Mouse (Mus musculus): ENCODE data around the gene Itga9. TPM values are rescaled to one million over a fixed set of nuclear protein-coding genes. Genes with fewer than 3 reads are reported as not detected.

Gene Itga9
- polyA plus RNA-seq, 1 experiment from 2014 or later: 6.3 TPM

DNA sequence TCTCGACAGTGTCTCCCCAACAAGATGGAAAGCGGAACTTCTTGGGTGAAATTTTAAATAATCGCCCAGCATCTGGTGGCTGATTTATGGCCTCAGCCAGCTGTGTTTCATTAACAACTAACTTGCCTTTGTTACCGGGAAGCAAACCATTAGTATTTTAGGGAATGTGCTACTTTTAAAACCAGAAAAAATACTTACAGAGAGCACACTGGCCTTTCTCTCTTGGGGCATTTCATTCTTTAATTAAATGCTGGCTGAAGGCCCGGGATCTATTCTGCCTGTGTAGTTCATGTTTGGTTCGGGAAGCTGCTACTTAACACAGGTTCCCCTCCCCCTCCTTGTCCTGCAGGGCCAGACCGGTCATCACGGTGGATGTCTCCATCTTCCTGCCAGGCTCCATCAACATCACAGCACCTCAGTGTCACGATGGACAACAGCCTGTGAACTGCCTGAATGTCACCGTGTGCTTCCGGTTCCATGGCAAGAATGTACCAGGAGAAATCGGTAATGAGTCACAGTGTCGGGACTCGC lies 82.5 kb downstream of the Itga9 start:
- H3K9ac ChIP-seq (ENCODE audit: low read length): no peak overlapping the region
- H3K27ac ChIP-seq (ENCODE audit: low read depth, low read length): no peak overlapping the region
- H3K27me3 ChIP-seq (ENCODE audit: control insufficient read depth, insufficient read depth, low read length): no peaks in the 10 kb centered on the region
- ATAC-seq (replicated peaks; ENCODE audit: low FRiP score) (no peak), DNase-seq (ENCODE audit: low spot score) (no peak)
- H3K4me3 ChIP-seq (ENCODE audit: low read depth, low read length): no peak overlapping the region
- H3K9me3 ChIP-seq (ENCODE audit: control insufficient read depth, low read length): no peaks in the 10 kb centered on the region
- H3K4me1 ChIP-seq (replicated peaks; ENCODE audit: control insufficient read depth, insufficient read depth, low read length): no peaks in the 10 kb centered on the region
- no peaks in the 10 kb centered on the region for H3K36me3 ChIP-seq (ENCODE audit: control insufficient read depth, insufficient read depth, low read length)
- H3K4me2 ChIP-seq (ENCODE audit: low read depth, low read length, severe bottlenecking): no peak overlapping the region
- 77% methylated on average over 14 of the region's 14 CpGs for WGBS

DNA sequence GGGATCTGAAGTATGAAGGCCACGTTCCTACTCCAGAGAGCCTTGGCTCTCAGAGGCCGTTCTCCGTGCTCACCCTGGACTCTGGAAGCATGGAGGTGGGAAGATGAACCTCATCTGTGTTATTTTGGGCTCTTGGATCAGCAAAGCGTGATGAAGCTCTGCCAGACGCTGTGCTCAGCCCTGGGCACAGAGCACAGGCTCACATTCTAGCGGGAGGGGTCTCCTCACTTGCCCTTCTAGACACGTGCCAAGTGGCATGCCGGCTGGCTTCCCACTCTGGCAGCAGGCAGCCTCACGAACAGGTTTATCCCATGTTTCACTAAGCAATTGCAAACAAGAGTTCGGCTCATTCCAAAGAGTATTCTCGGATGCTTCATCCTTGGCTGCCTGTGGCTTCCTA lies 86.8 kb downstream of the Itga9 start:
- no peak overlapping the region for H3K4me3 ChIP-seq (ENCODE audit: low read depth, low read length)
- ATAC-seq (replicated peaks; ENCODE audit: low FRiP score) (no peak), DNase-seq (ENCODE audit: low spot score) (no peak)
- H3K4me2 ChIP-seq (ENCODE audit: low read depth, low read length, severe bottlenecking): no peak overlapping the region
- no peaks in the 10 kb centered on the region for H3K27me3 ChIP-seq (ENCODE audit: control insufficient read depth, insufficient read depth, low read length)
- no peaks in the 10 kb centered on the region for H3K4me1 ChIP-seq (replicated peaks; ENCODE audit: control insufficient read depth, insufficient read depth, low read length)
- 90% methylated on average over 11 of the region's 11 CpGs for WGBS
- H3K9me3 ChIP-seq (ENCODE audit: control insufficient read depth, low read length): no peaks in the 10 kb centered on the region
- H3K36me3 ChIP-seq (ENCODE audit: control insufficient read depth, insufficient read depth, low read length): no peaks in the 10 kb centered on the region
- H3K27ac ChIP-seq (ENCODE audit: low read depth, low read length): no peak overlapping the region
- no peak overlapping the region for H3K9ac ChIP-seq (ENCODE audit: low read length)

DNA sequence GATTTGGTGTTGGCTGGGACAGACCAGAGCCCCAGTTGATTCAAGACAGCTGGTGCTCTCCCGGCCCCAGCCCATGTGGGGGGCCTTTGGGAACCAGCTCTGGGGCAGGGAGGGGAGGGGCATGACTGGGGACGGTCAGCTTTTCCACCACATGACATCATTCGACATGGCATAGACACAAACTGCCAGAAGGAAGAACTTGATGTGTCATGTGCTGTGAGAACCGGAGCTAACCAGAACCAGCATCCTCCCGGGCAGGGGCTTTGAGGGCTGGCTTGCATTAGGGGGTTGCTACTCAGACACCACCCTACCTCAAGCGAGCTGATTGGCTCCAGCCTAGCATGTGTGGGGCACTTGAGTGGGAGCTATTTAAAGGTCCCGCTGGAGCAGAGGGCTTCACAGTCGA lies 87.9 kb downstream of the Itga9 start:
- H3K27ac ChIP-seq (ENCODE audit: low read depth, low read length): no peak overlapping the region
- no peaks in the 10 kb centered on the region for H3K9me3 ChIP-seq (ENCODE audit: control insufficient read depth, low read length)
- H3K9ac ChIP-seq (ENCODE audit: low read length): no peak overlapping the region
- ATAC-seq (replicated peaks; ENCODE audit: low FRiP score) (no peak), DNase-seq (ENCODE audit: low spot score) (peak; percentile 59)
- 75% methylated on average over 8 of the region's 8 CpGs for WGBS
- no peaks in the 10 kb centered on the region for H3K36me3 ChIP-seq (ENCODE audit: control insufficient read depth, insufficient read depth, low read length)
- H3K27me3 ChIP-seq (ENCODE audit: control insufficient read depth, insufficient read depth, low read length): no peaks in the 10 kb centered on the region
- no peak overlapping the region for H3K4me3 ChIP-seq (ENCODE audit: low read depth, low read length)
- H3K4me2 ChIP-seq (ENCODE audit: low read depth, low read length, severe bottlenecking): no peak overlapping the region
- H3K4me1 ChIP-seq (replicated peaks; ENCODE audit: control insufficient read depth, insufficient read depth, low read length): no peaks in the 10 kb centered on the region

DNA sequence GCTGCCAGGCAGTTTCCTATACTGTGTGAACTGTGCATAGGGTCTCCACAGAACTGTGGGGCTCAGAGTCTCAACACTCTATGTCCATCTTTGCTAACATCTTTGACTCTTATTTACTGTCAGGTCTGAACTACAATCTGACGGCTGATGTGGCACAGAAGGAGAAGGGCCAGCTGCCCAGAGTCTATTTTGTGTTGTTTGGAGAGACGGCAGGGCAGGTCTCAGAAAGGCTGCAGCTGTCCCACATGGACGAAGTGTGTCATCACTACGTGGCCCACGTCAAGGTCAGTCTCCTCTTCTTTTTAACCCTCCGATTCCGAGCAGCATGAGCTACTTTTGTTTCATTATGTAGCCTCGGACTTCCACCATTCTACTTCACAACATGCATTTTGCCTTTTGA lies 91.7 kb downstream of the Itga9 start:
- H3K36me3 ChIP-seq (ENCODE audit: control insufficient read depth, insufficient read depth, low read length): no peaks in the 10 kb centered on the region
- no peak for ATAC-seq (replicated peaks; ENCODE audit: low FRiP score)
- no peak overlapping the region for H3K4me2 ChIP-seq (ENCODE audit: low read depth, low read length, severe bottlenecking)
- no peak overlapping the region for H3K9ac ChIP-seq (ENCODE audit: low read length)
- H3K4me1 ChIP-seq (replicated peaks; ENCODE audit: control insufficient read depth, insufficient read depth, low read length): no peaks in the 10 kb centered on the region
- no peak for DNase-seq (ENCODE audit: low spot score)
- WGBS: 86% methylated on average over 8 of the region's 8 CpGs
- no peaks in the 10 kb centered on the region for H3K9me3 ChIP-seq (ENCODE audit: control insufficient read depth, low read length)
- no peak overlapping the region for H3K27ac ChIP-seq (ENCODE audit: low read depth, low read length)
- H3K4me3 ChIP-seq (ENCODE audit: low read depth, low read length): no peak overlapping the region
- H3K27me3 ChIP-seq (ENCODE audit: control insufficient read depth, insufficient read depth, low read length): no peaks in the 10 kb centered on the region

DNA sequence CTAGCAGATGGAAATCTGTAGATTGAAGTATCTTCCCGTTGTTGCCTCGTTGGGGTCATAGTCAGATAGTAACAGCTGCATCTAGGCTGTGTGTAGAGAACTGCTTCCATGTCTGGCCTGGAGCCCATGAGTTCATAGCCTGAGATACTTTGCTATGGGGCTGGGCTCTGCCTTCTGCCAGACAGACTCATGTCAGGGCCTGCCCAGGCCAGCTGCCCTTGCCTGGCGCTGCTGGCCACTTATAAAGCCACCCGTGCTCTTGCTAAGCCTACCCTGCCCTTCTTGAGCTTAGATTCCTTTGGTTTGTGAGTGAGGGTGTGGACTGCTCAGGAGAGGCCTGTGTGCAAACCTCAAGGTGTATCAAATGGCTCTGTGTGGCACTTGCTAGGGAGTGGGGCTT lies 93.2 kb downstream of the Itga9 start:
- Histone ChIP-seq H3K9ac (ENCODE audit: low read length) (no peak overlapping the region), H3K4me2 (ENCODE audit: low read depth, low read length, severe bottlenecking) (no peak overlapping the region), H3K9me3 (ENCODE audit: control insufficient read depth, low read length) (no peaks in the 10 kb centered on the region), H3K27ac (ENCODE audit: low read depth, low read length) (no peak overlapping the region), H3K36me3 (ENCODE audit: control insufficient read depth, insufficient read depth, low read length) (no peaks in the 10 kb centered on the region), H3K4me3 (ENCODE audit: low read depth, low read length) (no peak overlapping the region), H3K27me3 (ENCODE audit: control insufficient read depth, insufficient read depth, low read length) (no peaks in the 10 kb centered on the region), H3K4me1 (replicated peaks; ENCODE audit: control insufficient read depth, insufficient read depth, low read length) (no peaks in the 10 kb centered on the region)
- ATAC-seq (replicated peaks; ENCODE audit: low FRiP score) (no peak), DNase-seq (ENCODE audit: low spot score) (no peak)
- 92% methylated on average over 4 of the region's 4 CpGs for WGBS

DNA sequence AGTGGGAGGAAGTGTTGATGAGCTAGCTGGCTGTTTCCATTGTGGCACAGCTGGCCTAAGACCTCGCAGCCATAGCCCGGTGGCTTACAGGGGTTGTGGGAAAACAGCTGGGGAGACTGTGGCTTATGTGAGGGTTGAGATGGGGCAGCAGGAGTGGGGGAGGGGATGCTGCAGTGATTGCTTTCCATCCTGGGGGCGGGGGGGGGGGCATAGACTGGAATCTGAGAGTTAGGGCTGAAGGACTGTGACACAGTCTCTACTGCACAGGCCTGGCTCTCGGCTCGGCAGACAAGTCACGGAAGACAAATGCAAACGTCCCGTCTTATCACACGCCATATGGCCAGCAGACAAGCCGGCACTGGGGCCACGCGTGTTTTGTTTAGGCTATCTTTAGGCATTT lies 94.4 kb downstream of the Itga9 start:
- Histone ChIP-seq H3K4me2 (ENCODE audit: low read depth, low read length, severe bottlenecking) (no peak overlapping the region), H3K9ac (ENCODE audit: low read length) (no peak overlapping the region), H3K9me3 (ENCODE audit: control insufficient read depth, low read length) (no peaks in the 10 kb centered on the region), H3K4me3 (ENCODE audit: low read depth, low read length) (no peak overlapping the region), H3K36me3 (ENCODE audit: control insufficient read depth, insufficient read depth, low read length) (no peaks in the 10 kb centered on the region), H3K4me1 (replicated peaks; ENCODE audit: control insufficient read depth, insufficient read depth, low read length) (no peaks in the 10 kb centered on the region), H3K27ac (ENCODE audit: low read depth, low read length) (no peak overlapping the region), H3K27me3 (ENCODE audit: control insufficient read depth, insufficient read depth, low read length) (no peaks in the 10 kb centered on the region)
- ATAC-seq (replicated peaks; ENCODE audit: low FRiP score) (no peak), DNase-seq (ENCODE audit: low spot score) (no peak)
- 72% methylated on average over 12 of the region's 12 CpGs for WGBS

DNA sequence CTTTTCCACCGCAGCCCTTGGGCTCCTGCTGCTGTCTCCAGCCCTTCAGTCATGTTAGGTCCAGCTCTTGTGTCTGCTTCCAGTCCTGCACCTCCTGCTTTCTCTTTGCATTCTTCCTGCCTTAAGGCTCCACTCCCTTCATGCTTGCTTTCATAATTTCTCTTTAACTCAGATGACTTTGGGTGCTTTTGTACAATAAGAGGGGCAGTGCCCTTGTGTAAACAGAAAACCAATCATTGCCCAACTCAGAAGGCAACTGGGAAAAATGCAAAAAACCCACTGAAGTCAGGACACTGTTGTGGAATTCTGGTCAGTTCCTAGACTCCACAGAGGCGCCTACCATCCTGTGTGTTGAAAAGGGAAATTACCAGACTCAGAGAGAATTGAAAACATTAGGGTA lies 95.3 kb downstream of the Itga9 start:
- WGBS: 94% methylated on average over 2 of the region's 2 CpGs
- Histone ChIP-seq H3K27me3 (ENCODE audit: control insufficient read depth, insufficient read depth, low read length) (no peaks in the 10 kb centered on the region), H3K9ac (ENCODE audit: low read length) (no peak overlapping the region), H3K4me2 (ENCODE audit: low read depth, low read length, severe bottlenecking) (no peak overlapping the region), H3K4me1 (replicated peaks; ENCODE audit: control insufficient read depth, insufficient read depth, low read length) (no peaks in the 10 kb centered on the region), H3K4me3 (ENCODE audit: low read depth, low read length) (no peak overlapping the region), H3K9me3 (ENCODE audit: control insufficient read depth, low read length) (no peaks in the 10 kb centered on the region), H3K27ac (ENCODE audit: low read depth, low read length) (no peak overlapping the region), H3K36me3 (ENCODE audit: control insufficient read depth, insufficient read depth, low read length) (no peaks in the 10 kb centered on the region)
- DNase-seq (ENCODE audit: low spot score): no peak
- no peak for ATAC-seq (replicated peaks; ENCODE audit: low FRiP score)

DNA sequence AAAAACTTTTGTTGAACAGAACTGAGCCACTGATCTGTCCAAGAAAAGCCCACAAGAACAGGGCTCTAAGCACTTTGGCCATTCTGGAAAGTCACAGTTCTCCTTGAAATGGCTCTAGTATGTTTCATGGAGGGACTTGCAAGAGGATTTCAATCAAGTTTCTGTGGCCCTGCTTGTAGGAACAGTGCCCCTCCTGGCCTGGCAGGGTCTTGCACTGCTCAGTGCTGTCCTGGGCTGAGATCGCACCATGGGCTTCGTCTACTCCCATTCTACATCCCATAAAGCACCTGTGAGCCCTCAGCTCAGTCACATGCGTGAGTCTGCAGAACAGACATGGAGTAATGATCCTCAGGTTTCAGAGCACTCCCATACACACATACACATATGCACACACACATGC lies 96.7 kb downstream of the Itga9 start:
- 88% methylated on average over 3 of the region's 3 CpGs for WGBS
- Histone ChIP-seq H3K4me1 (replicated peaks; ENCODE audit: control insufficient read depth, insufficient read depth, low read length) (no peaks in the 10 kb centered on the region), H3K9me3 (ENCODE audit: control insufficient read depth, low read length) (no peaks in the 10 kb centered on the region), H3K27me3 (ENCODE audit: control insufficient read depth, insufficient read depth, low read length) (no peaks in the 10 kb centered on the region), H3K4me2 (ENCODE audit: low read depth, low read length, severe bottlenecking) (no peak overlapping the region), H3K27ac (ENCODE audit: low read depth, low read length) (no peak overlapping the region), H3K36me3 (ENCODE audit: control insufficient read depth, insufficient read depth, low read length) (no peaks in the 10 kb centered on the region), H3K9ac (ENCODE audit: low read length) (no peak overlapping the region), H3K4me3 (ENCODE audit: low read depth, low read length) (no peak overlapping the region)
- DNase-seq (ENCODE audit: low spot score) (no peak), ATAC-seq (replicated peaks; ENCODE audit: low FRiP score) (no peak)

DNA sequence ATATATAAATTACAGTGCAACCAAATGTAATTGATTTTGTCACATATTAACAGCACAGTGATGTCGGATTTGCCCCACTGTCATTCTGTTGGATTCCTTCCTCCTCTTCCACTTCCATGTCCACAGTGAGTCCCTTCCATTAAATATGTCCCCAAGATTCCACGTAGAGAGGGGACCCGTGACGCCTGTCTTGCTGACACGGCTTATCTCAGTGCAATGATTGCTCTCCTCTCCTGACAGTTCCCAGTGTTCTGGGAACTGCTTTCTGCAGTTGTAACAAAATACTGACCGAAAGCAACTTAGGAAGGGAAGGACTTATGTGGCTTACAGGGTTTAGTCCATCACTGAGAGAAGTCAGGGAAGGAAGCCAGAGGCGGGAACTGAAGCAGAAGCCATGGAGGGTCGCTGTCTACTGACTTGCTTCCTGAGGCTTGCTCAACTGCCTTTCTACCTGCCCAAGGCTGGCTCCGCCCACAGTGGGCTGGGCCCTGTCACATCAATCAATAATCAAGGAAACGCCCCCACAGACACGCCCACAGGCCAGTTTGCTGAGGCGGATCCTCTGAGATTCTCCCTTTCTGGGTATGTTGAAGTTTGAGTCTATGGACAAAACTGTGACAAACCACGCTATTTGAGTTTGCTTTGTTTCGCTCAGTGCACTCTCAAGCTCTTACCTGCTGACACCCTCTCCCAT lies 99.0 kb downstream of the Itga9 start:
- Histone ChIP-seq H3K4me2 (ENCODE audit: low read depth, low read length, severe bottlenecking) (no peak overlapping the region), H3K4me3 (ENCODE audit: low read depth, low read length) (no peak overlapping the region), H3K4me1 (replicated peaks; ENCODE audit: control insufficient read depth, insufficient read depth, low read length) (no peaks in the 10 kb centered on the region), H3K27ac (ENCODE audit: low read depth, low read length) (no peak overlapping the region), H3K36me3 (ENCODE audit: control insufficient read depth, insufficient read depth, low read length) (no peaks in the 10 kb centered on the region), H3K27me3 (ENCODE audit: control insufficient read depth, insufficient read depth, low read length) (no peaks in the 10 kb centered on the region), H3K9me3 (ENCODE audit: control insufficient read depth, low read length) (no peaks in the 10 kb centered on the region), H3K9ac (ENCODE audit: low read length) (no peak overlapping the region)
- 58% methylated on average over 14 of the region's 14 CpGs for WGBS
- ATAC-seq (replicated peaks; ENCODE audit: low FRiP score) (no peak), DNase-seq (ENCODE audit: low spot score) (no peak)

Data from forebrain, embryonic 11.5 days (tissue).